Mouse (Mus musculus) Muller cell, postnatal 12 days (primary cell): ENCODE results near the gene Jade1.

Experiments used
- DNase-seq: peaks from one replicate; pipeline ENCODE4 v3.0.0-alpha.2; 2015; ENCODE audit errors: inconsistent ontology term

Gene Jade1

DNA sequence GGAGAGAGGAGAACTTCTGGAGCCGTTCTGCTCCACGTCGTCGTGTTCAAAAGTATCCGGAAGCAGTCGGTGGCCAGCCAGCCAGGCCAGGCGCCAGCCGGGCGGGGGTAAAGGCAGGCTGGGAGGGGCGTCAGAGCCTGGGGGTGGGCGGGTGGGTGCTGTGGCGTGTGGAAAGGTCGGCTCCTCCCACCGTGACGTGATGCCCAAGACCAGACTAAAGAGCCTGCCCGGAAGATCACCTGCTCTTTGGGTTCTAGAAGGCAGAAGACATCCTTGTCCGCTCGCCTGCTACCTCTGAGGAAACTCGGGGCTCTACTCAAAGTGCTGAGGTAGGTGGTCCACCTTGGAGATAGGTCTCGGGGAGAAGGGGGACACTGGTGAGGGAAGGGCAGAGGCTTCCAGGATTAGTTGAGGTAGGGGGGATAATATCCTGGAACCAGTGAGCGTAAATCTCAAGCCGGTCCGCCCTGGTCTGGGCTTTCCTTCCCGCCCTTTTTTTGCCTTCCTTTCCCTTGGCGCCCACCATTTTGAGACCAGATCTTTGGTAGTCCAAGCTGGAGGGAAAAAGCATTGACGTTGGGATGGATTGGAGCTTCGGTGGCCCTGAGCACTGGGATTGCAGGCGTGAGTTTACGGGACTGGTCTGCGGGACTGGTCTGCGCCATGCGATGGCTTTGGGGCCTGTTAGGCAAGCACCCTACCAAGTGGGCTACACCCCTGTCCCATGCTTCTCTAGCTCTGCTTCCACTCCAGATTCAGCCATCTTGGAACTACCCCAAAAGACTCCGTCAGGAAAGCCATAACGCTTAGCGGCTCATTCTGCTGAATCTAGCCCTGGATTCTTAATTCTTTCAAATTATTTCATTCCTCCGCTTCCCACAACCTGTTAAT lies at the start of gene Jade1:
TSS of gene Jade1 (plus strand) at position 241 of the 891 bp plus-strand sequence.
- DNase-seq = no peak

DNA sequence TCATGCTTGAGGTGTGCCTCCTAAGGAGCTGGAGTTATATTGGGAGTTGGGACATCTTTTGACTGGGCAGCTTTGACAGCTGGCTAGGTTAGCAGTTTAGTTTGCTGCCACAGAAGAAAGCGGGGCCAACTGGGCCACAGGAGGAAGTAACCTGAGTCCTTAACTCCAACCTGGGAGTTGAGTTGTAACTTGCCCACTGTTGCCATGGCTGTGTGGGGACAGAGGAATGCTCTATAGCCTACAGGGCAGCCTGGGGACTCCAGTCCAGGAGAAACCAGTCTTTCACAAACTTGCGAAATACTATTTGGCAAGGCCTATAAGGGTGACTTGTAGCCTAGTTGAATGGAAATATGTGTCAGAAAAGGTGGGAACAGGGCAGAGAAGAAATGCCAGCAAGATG lies 46.1 kb upstream of the Jade1 start:
- DNase-seq = no peak

GRCm38 (mm10) chr3:41510191-41510590 lies 45.3 kb upstream of the Jade1 start:
- DNase-seq = no peak

DNA sequence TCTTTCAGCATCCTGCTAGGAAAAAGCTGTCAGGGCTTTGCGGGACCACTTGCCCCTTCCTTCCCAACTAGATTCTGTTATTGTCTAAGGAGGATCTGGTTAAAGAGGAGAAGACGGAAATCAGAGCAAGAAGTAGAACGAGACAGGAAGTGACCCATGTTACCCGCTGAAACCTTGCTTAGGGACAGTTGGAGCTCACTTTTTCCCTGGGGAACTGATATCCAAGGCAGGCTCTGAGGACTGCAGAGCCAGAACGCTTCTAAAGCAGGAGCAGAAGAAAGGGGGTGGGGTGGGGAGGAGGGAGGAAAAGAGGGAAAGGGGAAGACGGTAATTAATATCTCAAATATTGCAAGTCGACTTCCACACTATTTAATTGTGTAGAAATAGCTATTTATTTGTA lies 44.8 kb upstream of the Jade1 start:
- no peak for DNase-seq

GRCm38 (mm10) chr3:41514003-41514402 lies 41.5 kb upstream of the Jade1 start:
- peak; percentile 65 for DNase-seq

- DNase-seq = no peak
Observed at GRCm38 (mm10) chr3:41514683-41515305, 40.7 kb upstream of the Jade1 start.

DNA sequence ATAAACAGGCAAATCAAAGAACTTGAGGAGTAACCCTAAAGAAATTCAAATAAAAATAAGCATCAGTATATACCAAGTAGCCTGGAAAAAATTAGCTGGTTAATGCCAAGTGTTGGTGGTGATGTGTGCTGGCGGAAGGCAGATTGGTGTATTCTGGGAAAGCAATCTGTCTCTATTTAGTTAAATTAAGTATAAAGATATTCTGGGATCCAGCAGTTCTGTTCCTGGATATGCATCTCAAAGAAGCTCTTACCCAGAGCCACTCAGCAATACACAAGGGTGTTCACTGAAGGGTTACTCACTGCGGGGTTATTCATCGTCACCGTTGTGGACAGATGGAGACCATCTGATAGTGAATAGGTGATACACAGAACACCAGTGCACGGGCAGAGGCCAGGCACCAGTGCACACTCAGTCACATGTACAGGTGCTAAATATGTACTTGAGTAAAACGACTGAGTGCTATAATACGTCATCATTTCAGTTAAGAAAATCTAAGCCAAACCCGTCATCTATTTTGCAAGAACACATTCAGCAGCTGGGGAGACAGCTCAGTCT lies 38.5 kb upstream of the Jade1 start:
- no peak for DNase-seq

GRCm38 (mm10) chr3:41520925-41521324 lies 34.6 kb upstream of the Jade1 start:
- no peak for DNase-seq

DNA sequence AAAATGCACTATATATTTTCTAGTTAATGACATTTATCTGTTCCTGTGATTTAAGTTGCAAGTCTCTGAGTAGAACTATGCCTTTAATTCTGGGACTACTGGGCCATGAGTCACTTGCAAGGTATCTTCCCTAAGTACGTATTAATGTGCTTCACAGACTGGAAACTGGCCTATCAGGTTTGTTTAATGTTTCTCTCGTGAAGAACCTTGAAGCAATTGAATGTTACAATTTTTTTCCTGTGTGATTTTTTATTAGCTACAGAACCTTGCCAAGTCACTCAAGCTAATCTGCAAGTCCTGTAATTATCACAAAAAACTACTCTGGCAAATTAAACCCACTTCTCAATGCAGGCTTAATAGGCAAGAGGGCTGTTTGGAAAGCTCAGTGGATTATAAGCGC lies 33.8 kb upstream of the Jade1 start:
- peak; percentile 6 for DNase-seq

DNA sequence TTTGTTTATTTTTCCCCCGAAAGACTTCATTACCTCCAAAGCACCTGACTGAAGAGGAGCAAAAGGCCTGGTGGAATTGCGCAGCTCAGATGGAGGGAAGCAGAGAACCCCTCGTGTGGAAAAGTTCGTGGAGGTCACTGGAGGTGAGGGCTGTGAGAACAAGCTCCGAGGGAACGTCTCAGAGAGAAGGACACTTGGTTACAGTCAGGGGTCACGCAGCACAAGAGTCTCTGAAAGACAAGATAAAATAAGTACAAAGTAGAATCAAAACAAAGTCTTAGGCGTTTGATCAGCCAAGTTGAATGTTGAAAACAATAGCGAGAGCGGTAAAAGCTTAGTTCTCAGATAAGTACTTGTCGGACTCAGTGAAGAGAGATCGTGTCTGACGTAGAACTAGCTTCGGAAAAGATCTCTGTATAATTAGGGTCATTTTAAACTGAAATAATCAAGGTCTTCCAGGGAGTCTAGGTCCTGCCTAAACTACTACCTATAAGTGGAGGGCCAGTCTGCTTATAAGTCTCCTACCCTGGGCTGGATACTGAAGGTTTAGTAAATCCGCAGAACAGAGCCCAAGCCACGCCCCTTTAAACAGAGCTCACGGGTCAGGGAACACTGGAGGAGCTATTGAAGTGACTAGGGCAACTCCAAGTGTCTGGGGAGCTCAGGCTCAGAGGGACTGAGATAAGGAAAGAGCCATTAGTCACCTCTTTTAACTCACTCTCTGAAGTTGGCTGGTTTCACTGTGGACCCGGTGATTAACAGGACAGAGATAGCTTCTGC lies 33.1 kb upstream of the Jade1 start:
- DNase-seq = peak; percentile 22

DNA sequence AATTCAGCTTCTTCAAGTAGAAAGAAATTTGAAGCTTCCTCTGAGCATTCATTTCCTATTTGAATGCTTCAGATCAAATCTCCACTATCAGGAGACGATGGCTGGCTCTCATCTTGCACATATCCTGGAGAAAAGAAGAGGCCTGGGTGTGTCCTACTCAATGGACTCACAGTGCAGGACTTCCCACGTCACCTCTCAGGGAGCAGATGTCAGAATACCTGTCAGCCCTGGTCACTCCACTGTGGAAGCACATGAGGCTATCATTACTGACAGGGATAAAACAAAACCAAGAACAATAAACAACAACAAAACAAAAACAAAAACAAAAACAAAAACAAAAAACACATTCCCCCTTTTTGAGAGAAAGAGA lies 32.5 kb upstream of the Jade1 start:
- DNase-seq = no peak

GRCm38 (mm10) chr3:41523460-41523859 lies 32.1 kb upstream of the Jade1 start:
- no peak for DNase-seq

DNA sequence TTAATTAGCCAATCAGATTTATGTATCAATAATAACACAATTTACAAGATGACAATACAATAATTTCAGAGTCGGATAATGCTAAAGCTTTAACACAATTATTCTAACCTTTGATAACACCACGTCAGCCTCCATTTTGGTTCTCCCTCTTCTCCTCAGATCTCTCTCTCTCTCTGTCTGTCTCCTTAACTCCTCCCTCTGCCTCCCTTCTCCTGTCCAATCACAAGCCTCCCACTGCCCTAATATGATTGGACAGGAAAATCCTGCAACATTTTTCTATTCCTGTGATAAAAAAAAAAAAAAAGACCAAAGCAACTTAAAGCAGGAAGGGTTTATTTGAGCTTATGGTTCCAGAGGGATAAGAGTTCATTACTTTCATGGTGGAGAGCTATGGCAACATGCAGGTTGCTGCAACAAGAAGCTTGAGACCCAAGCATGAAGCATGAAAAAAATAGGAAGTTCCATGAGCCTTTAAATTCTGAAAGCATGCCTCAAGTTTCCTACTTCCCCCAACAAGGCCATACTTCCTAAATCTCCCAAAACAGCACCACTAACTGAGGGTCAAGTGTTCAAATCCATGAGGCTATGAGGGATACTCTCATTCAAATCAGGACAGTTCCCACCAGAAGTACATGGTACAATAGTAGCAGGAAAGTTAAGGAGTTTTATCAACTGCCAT lies 27.1 kb upstream of the Jade1 start:
- no peak for DNase-seq

GRCm38 (mm10) chr3:41530156-41530555 lies 25.4 kb upstream of the Jade1 start:
- DNase-seq = no peak

DNA sequence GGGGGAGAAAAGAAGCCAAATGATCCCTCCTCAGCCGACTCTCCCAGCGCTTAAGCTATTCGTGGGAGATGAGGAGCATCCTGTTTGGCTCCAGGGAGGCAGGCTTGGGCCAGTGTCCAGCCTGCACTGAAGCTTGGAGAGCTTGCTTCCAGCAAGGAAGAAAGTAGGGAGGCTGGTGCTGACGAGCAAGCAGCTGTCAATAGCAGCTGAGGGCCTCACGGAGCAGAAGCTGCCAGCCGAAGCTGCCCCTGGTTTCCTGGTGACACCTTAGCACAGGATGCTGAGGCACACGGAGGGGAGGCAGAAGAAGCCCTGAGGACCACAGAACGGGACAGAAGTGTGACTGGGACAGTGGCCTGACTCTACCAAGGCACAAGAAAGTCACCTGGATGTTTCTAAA lies 24.0 kb upstream of the Jade1 start:
- DNase-seq = no peak

GRCm38 (mm10) chr3:41532109-41532508 lies 23.4 kb upstream of the Jade1 start:
- DNase-seq = no peak

- DNase-seq = no peak
Observed at GRCm38 (mm10) chr3:41533660-41534059, 21.9 kb upstream of the Jade1 start.

DNA sequence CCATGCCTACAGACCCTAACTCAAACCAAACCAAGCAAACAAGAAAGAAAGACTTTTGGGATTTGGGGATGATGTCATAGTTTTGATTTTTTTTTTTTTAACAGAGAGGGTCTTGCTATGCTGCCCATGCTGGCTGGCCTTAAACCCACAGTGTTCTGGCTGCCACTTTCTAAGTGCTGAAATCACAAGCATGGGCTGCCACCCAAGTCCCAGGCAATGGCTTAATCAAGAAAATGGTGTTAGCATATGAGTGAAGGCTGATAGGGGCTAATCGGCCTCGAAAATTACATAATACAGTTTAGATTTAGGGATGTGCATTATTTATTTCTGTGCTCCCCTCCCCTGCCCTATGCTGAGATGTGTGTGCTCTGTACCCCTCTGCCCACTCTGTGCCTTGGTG lies 17.6 kb upstream of the Jade1 start:
- DNase-seq = no peak

GRCm38 (mm10) chr3:41541313-41541712 lies 14.2 kb upstream of the Jade1 start:
- DNase-seq = no peak

- DNase-seq = no peak
Observed at GRCm38 (mm10) chr3:41544451-41544850, 11.1 kb upstream of the Jade1 start.

DNA sequence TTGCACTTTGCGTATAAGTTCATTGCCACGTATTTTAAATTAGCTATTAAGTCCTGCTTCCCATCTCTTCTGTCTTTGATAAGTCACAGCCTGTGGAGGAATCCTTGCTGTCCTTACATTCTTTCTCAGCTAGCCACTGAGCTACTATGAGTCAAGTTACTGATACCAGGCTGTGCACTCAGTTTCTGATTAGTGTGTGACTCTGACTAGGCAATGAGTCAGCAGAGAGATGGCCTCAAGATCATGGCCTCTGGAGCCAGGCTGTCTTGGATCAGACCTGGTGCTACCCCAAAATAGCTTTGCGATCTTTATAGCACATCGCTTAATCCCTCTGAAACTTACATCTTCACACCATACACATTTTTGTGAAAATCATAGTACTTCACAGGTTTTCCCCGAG lies 8.2 kb upstream of the Jade1 start:
- DNase-seq = peak; percentile 40

- DNase-seq = no peak
Observed at GRCm38 (mm10) chr3:41548238-41548637, 7.3 kb upstream of the Jade1 start.
